Mouse (Mus musculus) heart, postnatal 14 days (tissue): ENCODE measurements around the gene Psmd4. TPM values are rescaled to one million over a fixed set of nuclear protein-coding genes. Genes with fewer than 3 reads are reported as not detected.
A peak's percentile ranks its signal among the peaks of the same experiment; 100 is the strongest.
"Not testable (repeated sequence)": the region's sequence is repeated elsewhere in the genome, so short reads cannot be mapped to it uniquely, and the experiment has no call there.

Source experiments
- DNase-seq, 2 experiments: peaks; one replicate each; pipeline ENCODE4 v3.0.0; 2021 to 2022
- intact Hi-C: fragments of 180-260 bp; cut with DNase I; formaldehyde crosslinking; loops from one replicate; pipeline ENCODE4 v1.15.1; 2025
- total RNA-seq, 2 experiments: library from RNA; stranded (reverse); gene quantifications; 2 replicates each; pipeline ENCODE4 v1.2.3; 2021

Gene Psmd4
- total RNA-seq, 2 experiments from 2014 or later: 118 to 132 TPM

- intact Hi-C loops: no loop called here
- DNase-seq: no peak
Measured at GRCm38 (mm10) chr3:95027701-95028100, 14.7 kb downstream of the Psmd4 start.

GRCm38 (mm10) chr3:95027057-95027645 lies 15.3 kb downstream of the Psmd4 start:
- intact Hi-C loops: no loop called here
- DNase-seq: no peak

GRCm38 (mm10) chr3:95025202-95025601 lies 17.2 kb downstream of the Psmd4 start:
- DNase-seq: no peak
- intact Hi-C loops: no loop called here

GRCm38 (mm10) chr3:95024551-95024950 lies 17.9 kb downstream of the Psmd4 start:
- intact Hi-C loops: no loop called here
- peak; percentile 51 to 74 for DNase-seq

- intact Hi-C loops, DNase-seq: not testable (repeated sequence)
Measured at GRCm38 (mm10) chr3:95020956-95021355, 21.5 kb downstream of the Psmd4 start.

- intact Hi-C loops: no loop called here
- no peak for DNase-seq
Measured at GRCm38 (mm10) chr3:95018741-95019140, 23.7 kb downstream of the Psmd4 start.

- intact Hi-C loops: no loop called here
Measured at GRCm38 (mm10) chr3:95016532-95017056, 25.8 kb downstream of the Psmd4 start.

GRCm38 (mm10) chr3:95015891-95016531 lies 26.4 kb downstream of the Psmd4 start:
- DNase-seq: peak; percentile 91 to 93
- intact Hi-C loops: no loop called here

More at GRCm38 (mm10) chr3:95016532-95017056, 25.8 kb downstream of the Psmd4 start:
- no peak for DNase-seq

- intact Hi-C loops: no loop called here
- peak; percentile 98 to 99 for DNase-seq
Measured at GRCm38 (mm10) chr3:95015337-95015872, 27.0 kb downstream of the Psmd4 start, which contains the start of gene Zfp687. Gene Zfp687 (minus strand): TSS chr3:95015448.

- peak; percentile 48 to 51 for DNase-seq
- intact Hi-C loops: no loop called here
Measured at GRCm38 (mm10) chr3:95014428-95015151, 27.8 kb downstream of the Psmd4 start.

- intact Hi-C loops: no loop called here
- DNase-seq: peak in 1 of 2 experiments; percentile 21
Measured at GRCm38 (mm10) chr3:95013699-95014427, 28.6 kb downstream of the Psmd4 start.

GRCm38 (mm10) chr3:95012982-95013381 lies 29.4 kb downstream of the Psmd4 start:
- intact Hi-C loops: no loop called here
- no peak for DNase-seq

- intact Hi-C loops: no loop called here
- DNase-seq: no peak
Measured at GRCm38 (mm10) chr3:95010396-95010795, 32.0 kb downstream of the Psmd4 start.

- intact Hi-C loops: no loop called here
Measured at GRCm38 (mm10) chr3:95007706-95008105, 34.7 kb downstream of the Psmd4 start.

GRCm38 (mm10) chr3:95005651-95006050 lies 36.8 kb downstream of the Psmd4 start:
- intact Hi-C loops: no loop called here
- no peak for DNase-seq

More at GRCm38 (mm10) chr3:95007706-95008105, 34.7 kb downstream of the Psmd4 start:
- DNase-seq: no peak

- DNase-seq: no peak
- intact Hi-C loops: no loop called here
Measured at GRCm38 (mm10) chr3:95003273-95003672, 39.1 kb downstream of the Psmd4 start.

GRCm38 (mm10) chr3:95002569-95002968 lies 39.8 kb downstream of the Psmd4 start:
- intact Hi-C loops: no loop called here
- no peak for DNase-seq

GRCm38 (mm10) chr3:94996946-94997345 lies 45.5 kb downstream of the Psmd4 start:
- intact Hi-C loops: loop anchor here (1.0 to 5.0 kb wide), 2 partner anchors 49 to 110 kb away; partner anchors contain the start of gene Psmb4
- DNase-seq: peak; percentile 82 to 93

GRCm38 (mm10) chr3:94989159-94989761 lies 53.2 kb downstream of the Psmd4 start:
- intact Hi-C loops: loop anchor here (2.0 kb wide), 1 partner anchor 14 kb away; the partner anchor contains the start of gene Pi4kb
- peak in 1 of 2 experiments; percentile 36 for DNase-seq

- intact Hi-C loops: no loop called here
- peak; percentile 77 to 86 for DNase-seq
Measured at GRCm38 (mm10) chr3:94987578-94987977, 54.8 kb downstream of the Psmd4 start.
